Mouse (Mus musculus): Measurements from ENCODE around the gene Noc3l.

DNA sequence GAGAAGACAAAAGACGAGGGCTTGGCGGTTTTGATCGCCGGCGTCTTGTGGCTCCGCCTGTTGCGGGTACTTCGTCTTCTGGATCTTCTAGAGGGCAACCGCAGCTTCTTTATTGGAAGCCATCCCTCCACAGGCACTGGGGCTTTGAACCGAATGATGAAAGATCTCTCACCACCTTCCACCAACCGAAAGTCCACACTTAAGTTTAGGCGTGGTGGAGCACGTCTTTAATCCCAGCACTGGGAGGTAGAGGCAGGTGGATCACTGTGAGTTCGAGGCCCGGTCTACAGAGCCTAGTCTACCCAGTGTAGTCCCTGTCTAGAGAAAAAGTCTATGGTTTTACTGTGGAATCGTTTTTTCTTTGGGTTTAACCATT is 378 bp upstream of the Noc3l start:
- TF ChIP-seq CTCF (IDR thresholded peaks at IDR 0.05; ENCODE audit: low read depth, low read length) (no peak), POLR2A (IDR thresholded peaks at IDR 0.05; ENCODE audit: borderline replicate concordance, low read depth, low read length) (no peak)
